Mouse (Mus musculus): Measurements from ENCODE around the gene Nkain2. TPM values are rescaled to one million over a fixed set of nuclear protein-coding genes. Genes with fewer than 3 reads are reported as not detected.

Gene Nkain2
- polyA plus RNA-seq, 1 experiment from 2014 or later = 1.0 TPM

DNA sequence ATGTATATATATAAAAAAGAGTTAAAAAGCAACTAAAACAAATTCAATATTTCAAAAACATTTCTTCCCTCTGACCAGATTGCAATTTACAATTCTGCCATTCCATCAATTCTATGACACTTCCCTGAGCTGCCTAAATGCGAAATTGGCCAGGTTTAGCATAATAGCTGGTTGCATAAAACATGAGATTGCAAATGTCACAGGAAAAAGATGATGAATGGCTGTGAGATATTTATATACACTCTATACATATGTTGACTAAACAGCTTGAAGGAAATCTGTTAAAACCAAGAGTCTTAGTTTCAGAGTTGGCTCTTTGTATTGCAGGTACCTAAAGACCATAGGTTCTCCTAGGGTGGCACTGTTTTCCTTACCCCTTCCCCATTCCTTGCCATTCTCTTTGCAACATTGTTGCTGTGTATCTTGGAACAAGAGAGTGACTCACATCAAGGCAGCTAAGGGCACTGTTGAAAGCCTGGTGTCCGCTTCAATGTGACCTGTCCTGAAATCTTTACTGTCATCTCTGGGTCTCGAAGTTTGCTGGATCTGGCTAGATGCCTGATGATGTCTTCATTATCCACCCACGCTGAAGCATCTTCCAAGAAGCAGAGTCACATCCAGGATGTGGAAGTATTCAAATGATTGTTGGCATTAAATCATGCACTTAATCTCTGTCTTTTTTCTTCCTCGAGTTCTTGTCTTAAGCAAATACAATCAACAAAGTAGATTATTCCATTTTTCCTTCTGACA, 837.5 kb downstream of the Nkain2 start:
- Histone ChIP-seq H3K4me1 (ENCODE audit: control insufficient read depth, insufficient read depth, low read length) (no peaks in the 10 kb centered on the region), H3K4me3 (replicated peaks; ENCODE audit: low read length) (no peak overlapping the region), H3K36me3 (ENCODE audit: control insufficient read depth, insufficient read depth, low read length) (no peaks in the 10 kb centered on the region), H3K27me3 (ENCODE audit: control insufficient read depth, insufficient read depth, low read length) (no peaks in the 10 kb centered on the region), H3K9me3 (replicated peaks; ENCODE audit: control insufficient read depth, low read length) (no peaks in the 10 kb centered on the region), H3K27ac (ENCODE audit: low read length) (no peak overlapping the region), H3K4me2 (ENCODE audit: low read depth, low read length) (no peak overlapping the region), H3K9ac (ENCODE audit: low read length) (no peak overlapping the region)
- no peak for ATAC-seq (ENCODE audit: insufficient read depth, low FRiP score)
- 74% methylated on average over 5 of the region's 5 CpGs for WGBS

DNA sequence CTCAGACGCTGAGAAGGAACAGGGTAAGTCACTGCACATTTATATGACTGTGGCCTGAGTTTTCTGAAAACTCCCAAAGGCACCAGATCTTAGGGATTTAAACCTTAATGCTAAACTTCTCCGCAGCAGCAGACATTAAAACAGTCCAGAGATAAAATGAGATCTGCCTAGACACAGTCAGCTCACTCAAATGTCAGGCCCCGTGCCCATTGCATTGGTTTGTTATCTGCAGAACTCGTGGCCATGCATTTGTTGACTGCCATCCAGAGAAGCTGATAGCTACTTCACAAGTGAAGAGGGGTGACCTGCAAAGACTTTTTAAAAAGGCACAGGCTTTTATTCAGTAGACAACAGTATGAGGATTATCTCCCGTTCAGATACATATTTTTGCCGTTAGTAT, 838.2 kb downstream of the Nkain2 start:
- Histone ChIP-seq H3K36me3 (ENCODE audit: control insufficient read depth, insufficient read depth, low read length) (no peaks in the 10 kb centered on the region), H3K4me3 (replicated peaks; ENCODE audit: low read length) (no peak overlapping the region), H3K9ac (ENCODE audit: low read length) (no peak overlapping the region), H3K27me3 (ENCODE audit: control insufficient read depth, insufficient read depth, low read length) (no peaks in the 10 kb centered on the region), H3K27ac (ENCODE audit: low read length) (no peak overlapping the region), H3K4me2 (ENCODE audit: low read depth, low read length) (no peak overlapping the region), H3K9me3 (replicated peaks; ENCODE audit: control insufficient read depth, low read length) (no peaks in the 10 kb centered on the region), H3K4me1 (ENCODE audit: control insufficient read depth, insufficient read depth, low read length) (no peaks in the 10 kb centered on the region)
- 68% methylated on average over 6 of the region's 6 CpGs for WGBS
- no peak for ATAC-seq (ENCODE audit: insufficient read depth, low FRiP score)

GRCm38 (mm10) chr10:32029996-32030395, 860.3 kb downstream of the Nkain2 start:
- Histone ChIP-seq H3K9ac (ENCODE audit: low read length) (no peak overlapping the region), H3K27ac (ENCODE audit: low read length) (no peak overlapping the region), H3K27me3 (ENCODE audit: control insufficient read depth, insufficient read depth, low read length) (no peaks in the 10 kb centered on the region), H3K4me3 (replicated peaks; ENCODE audit: low read length) (no peak overlapping the region), H3K4me2 (ENCODE audit: low read depth, low read length) (no peak overlapping the region), H3K9me3 (replicated peaks; ENCODE audit: control insufficient read depth, low read length) (no peaks in the 10 kb centered on the region), H3K4me1 (ENCODE audit: control insufficient read depth, insufficient read depth, low read length) (no peaks in the 10 kb centered on the region), H3K36me3 (ENCODE audit: control insufficient read depth, insufficient read depth, low read length) (no peaks in the 10 kb centered on the region)
- ATAC-seq (ENCODE audit: insufficient read depth, low FRiP score) = no peak
- WGBS = 39% methylated on average over 1 of the region's 1 CpGs

- WGBS = 48% methylated on average over 1 of the region's 1 CpGs
- Histone ChIP-seq H3K9ac (ENCODE audit: low read length) (no peak overlapping the region), H3K4me3 (replicated peaks; ENCODE audit: low read length) (no peak overlapping the region), H3K4me1 (ENCODE audit: control insufficient read depth, insufficient read depth, low read length) (no peaks in the 10 kb centered on the region), H3K9me3 (replicated peaks; ENCODE audit: control insufficient read depth, low read length) (no peaks in the 10 kb centered on the region), H3K27me3 (ENCODE audit: control insufficient read depth, insufficient read depth, low read length) (no peaks in the 10 kb centered on the region), H3K4me2 (ENCODE audit: low read depth, low read length) (no peak overlapping the region), H3K27ac (ENCODE audit: low read length) (no peak overlapping the region), H3K36me3 (ENCODE audit: control insufficient read depth, insufficient read depth, low read length) (no peaks in the 10 kb centered on the region)
- ATAC-seq (ENCODE audit: insufficient read depth, low FRiP score) = no peak
These were observed 871.9 kb downstream of the Nkain2 start for GRCm38 (mm10) chr10:32018385-32018784.

DNA sequence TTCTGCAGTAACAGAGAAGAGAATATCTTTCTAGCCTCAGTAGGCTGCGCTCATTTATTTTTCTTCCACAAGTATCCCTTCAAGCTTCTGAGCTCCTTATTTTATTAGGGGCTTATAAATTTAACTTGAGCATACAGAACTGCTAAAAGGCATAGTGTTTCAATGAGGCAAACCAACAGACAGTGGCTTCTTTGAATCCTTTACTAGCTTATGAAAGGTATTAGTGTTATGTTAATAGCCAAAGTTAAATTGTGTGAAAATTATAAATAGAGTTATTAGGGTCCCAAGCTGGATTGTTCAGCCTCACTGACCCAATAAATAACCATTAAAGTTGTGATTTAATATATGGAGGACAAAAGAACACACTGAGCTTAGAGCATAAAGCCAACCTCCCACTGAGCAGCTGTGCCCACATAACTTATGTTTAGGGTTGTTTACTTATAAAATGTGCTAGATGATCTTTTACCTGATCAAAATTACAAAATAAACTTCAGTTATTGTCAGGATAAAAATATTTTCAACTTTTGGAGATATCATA, 889.0 kb downstream of the Nkain2 start:
- H3K4me1 ChIP-seq (ENCODE audit: control insufficient read depth, insufficient read depth, low read length) = no peaks in the 10 kb centered on the region
- H3K27me3 ChIP-seq (ENCODE audit: control insufficient read depth, insufficient read depth, low read length) = no peaks in the 10 kb centered on the region
- H3K9me3 ChIP-seq (replicated peaks; ENCODE audit: control insufficient read depth, low read length) = no peaks in the 10 kb centered on the region
- no peak for ATAC-seq (ENCODE audit: insufficient read depth, low FRiP score)
- H3K36me3 ChIP-seq (ENCODE audit: control insufficient read depth, insufficient read depth, low read length) = no peaks in the 10 kb centered on the region
- H3K9ac ChIP-seq (ENCODE audit: low read length) = no peak overlapping the region
- H3K4me3 ChIP-seq (replicated peaks; ENCODE audit: low read length) = no peak overlapping the region
- no peak overlapping the region for H3K4me2 ChIP-seq (ENCODE audit: low read depth, low read length)
- H3K27ac ChIP-seq (ENCODE audit: low read length) = no peak overlapping the region
- 90% methylated on average over 1 of the region's 1 CpGs for WGBS

DNA sequence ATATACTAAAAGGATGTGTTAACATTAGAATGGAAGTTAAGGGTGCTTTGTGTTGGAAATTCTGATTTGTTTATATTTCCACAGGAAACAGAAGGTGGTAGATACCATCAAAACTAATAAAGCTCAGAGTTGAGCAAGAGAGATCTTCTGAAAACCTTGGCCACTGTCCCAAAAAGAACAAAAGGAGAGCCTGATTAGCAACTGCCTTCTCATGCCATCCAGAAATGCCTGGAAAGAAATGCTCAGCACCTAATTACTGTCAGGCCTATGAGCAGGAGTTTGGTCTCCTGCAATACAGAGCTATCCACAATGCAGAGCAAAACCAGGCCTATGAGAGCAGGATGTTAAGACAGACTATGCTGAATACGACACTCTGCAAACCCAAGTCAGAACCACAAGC, 897.1 kb downstream of the Nkain2 start:
- ATAC-seq (ENCODE audit: insufficient read depth, low FRiP score) = no peak
- H3K4me1 ChIP-seq (ENCODE audit: control insufficient read depth, insufficient read depth, low read length) = no peaks in the 10 kb centered on the region
- H3K9ac ChIP-seq (ENCODE audit: low read length) = no peak overlapping the region
- no peak overlapping the region for H3K27ac ChIP-seq (ENCODE audit: low read length)
- H3K27me3 ChIP-seq (ENCODE audit: control insufficient read depth, insufficient read depth, low read length) = no peaks in the 10 kb centered on the region
- H3K36me3 ChIP-seq (ENCODE audit: control insufficient read depth, insufficient read depth, low read length) = no peaks in the 10 kb centered on the region
- H3K9me3 ChIP-seq (replicated peaks; ENCODE audit: control insufficient read depth, low read length) = no peaks in the 10 kb centered on the region
- H3K4me2 ChIP-seq (ENCODE audit: low read depth, low read length) = no peak overlapping the region
- WGBS = 76% methylated on average over 1 of the region's 1 CpGs
- no peak overlapping the region for H3K4me3 ChIP-seq (replicated peaks; ENCODE audit: low read length)

DNA sequence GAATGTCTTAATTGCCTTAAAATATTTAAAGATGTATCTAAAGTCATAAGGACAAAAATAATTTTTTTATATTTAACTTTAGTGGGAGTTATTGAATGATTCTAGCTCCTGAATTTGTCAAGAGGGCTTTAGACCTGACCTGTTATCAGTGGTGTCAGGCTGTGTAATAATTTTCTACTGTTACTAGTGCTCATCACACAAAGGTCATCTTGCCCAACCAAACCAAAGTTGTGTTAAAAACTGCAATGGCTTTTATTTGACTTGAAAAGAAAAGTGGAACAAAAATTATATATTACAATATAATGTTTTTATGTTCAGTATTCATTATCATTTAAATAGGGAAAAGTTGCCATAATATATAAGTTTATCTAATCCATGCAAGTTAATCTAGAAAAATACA, 911.9 kb downstream of the Nkain2 start:
- Histone ChIP-seq H3K9ac (ENCODE audit: low read length) (no peak overlapping the region), H3K36me3 (ENCODE audit: control insufficient read depth, insufficient read depth, low read length) (no peaks in the 10 kb centered on the region), H3K4me1 (ENCODE audit: control insufficient read depth, insufficient read depth, low read length) (no peaks in the 10 kb centered on the region), H3K9me3 (replicated peaks; ENCODE audit: control insufficient read depth, low read length) (no peaks in the 10 kb centered on the region), H3K4me3 (replicated peaks; ENCODE audit: low read length) (no peak overlapping the region), H3K27me3 (ENCODE audit: control insufficient read depth, insufficient read depth, low read length) (no peaks in the 10 kb centered on the region), H3K4me2 (ENCODE audit: low read depth, low read length) (no peak overlapping the region), H3K27ac (ENCODE audit: low read length) (no peak overlapping the region)
- no peak for ATAC-seq (ENCODE audit: insufficient read depth, low FRiP score)

GRCm38 (mm10) chr10:31947178-31947726, 943.0 kb downstream of the Nkain2 start:
- ATAC-seq (ENCODE audit: insufficient read depth, low FRiP score) = no peak
- no peaks in the 10 kb centered on the region for H3K4me1 ChIP-seq (ENCODE audit: control insufficient read depth, insufficient read depth, low read length)
- no peak overlapping the region for H3K4me3 ChIP-seq (replicated peaks; ENCODE audit: low read length)
- H3K9ac ChIP-seq (ENCODE audit: low read length) = no peak overlapping the region
- H3K9me3 ChIP-seq (replicated peaks; ENCODE audit: control insufficient read depth, low read length) = no peaks in the 10 kb centered on the region
- H3K4me2 ChIP-seq (ENCODE audit: low read depth, low read length) = no peak overlapping the region
- no peaks in the 10 kb centered on the region for H3K27me3 ChIP-seq (ENCODE audit: control insufficient read depth, insufficient read depth, low read length)
- 85% methylated on average over 2 of the region's 2 CpGs for WGBS
- no peaks in the 10 kb centered on the region for H3K36me3 ChIP-seq (ENCODE audit: control insufficient read depth, insufficient read depth, low read length)
- no peak overlapping the region for H3K27ac ChIP-seq (ENCODE audit: low read length)

GRCm38 (mm10) chr10:31931961-31932360, 958.3 kb downstream of the Nkain2 start:
- no peaks in the 10 kb centered on the region for H3K9me3 ChIP-seq (replicated peaks; ENCODE audit: control insufficient read depth, low read length)
- H3K4me2 ChIP-seq (ENCODE audit: low read depth, low read length) = no peak overlapping the region
- no peak overlapping the region for H3K27ac ChIP-seq (ENCODE audit: low read length)
- no peak overlapping the region for H3K4me3 ChIP-seq (replicated peaks; ENCODE audit: low read length)
- no peak for ATAC-seq (ENCODE audit: insufficient read depth, low FRiP score)
- no peak overlapping the region for H3K9ac ChIP-seq (ENCODE audit: low read length)
- H3K27me3 ChIP-seq (ENCODE audit: control insufficient read depth, insufficient read depth, low read length) = no peaks in the 10 kb centered on the region
- WGBS = 93% methylated on average over 2 of the region's 2 CpGs
- no peaks in the 10 kb centered on the region for H3K4me1 ChIP-seq (ENCODE audit: control insufficient read depth, insufficient read depth, low read length)
- no peaks in the 10 kb centered on the region for H3K36me3 ChIP-seq (ENCODE audit: control insufficient read depth, insufficient read depth, low read length)

Data from stomach, embryonic 16.5 days (tissue).